Mouse (Mus musculus): ENCODE results near the gene Foxj2.

The Foxj2 gene

GRCm38 (mm10) chr6:122820071-122820798 is 521 bp downstream of the Foxj2 start:
- peak in 1 of 2 experiments; percentile 48 for DNase-seq

- DNase-seq, result peak in 1 of 2 experiments; percentile 27
Measured at GRCm38 (mm10) chr6:122820799-122821650, 1.3 kb downstream of the Foxj2 start.

- DNase-seq, result peak in 1 of 2 experiments; percentile 10
Measured at GRCm38 (mm10) chr6:122821822-122822221, 2.1 kb downstream of the Foxj2 start.

GRCm38 (mm10) chr6:122824086-122824485 is 4.4 kb downstream of the Foxj2 start:
- peak; percentile 55 to 68 for DNase-seq

- DNase-seq, result peak in 1 of 2 experiments; percentile 10
Measured at GRCm38 (mm10) chr6:122825166-122825565, 5.5 kb downstream of the Foxj2 start.

- peak; percentile 79 to 84 for DNase-seq
Measured at GRCm38 (mm10) chr6:122825923-122826742, 6.4 kb downstream of the Foxj2 start.

GRCm38 (mm10) chr6:122828086-122828485 is 8.4 kb downstream of the Foxj2 start:
- peak; percentile 31 to 61 for DNase-seq

GRCm38 (mm10) chr6:122832880-122833279 is 13.2 kb downstream of the Foxj2 start:
- DNase-seq, result no peak

GRCm38 (mm10) chr6:122834365-122834764 is 14.7 kb downstream of the Foxj2 start:
- DNase-seq, result peak; percentile 16 to 53

GRCm38 (mm10) chr6:122836974-122837373 is 17.3 kb downstream of the Foxj2 start:
- no peak for DNase-seq

- no peak for DNase-seq
Measured at GRCm38 (mm10) chr6:122837539-122837938, 17.8 kb downstream of the Foxj2 start.

- no peak for DNase-seq
Measured at GRCm38 (mm10) chr6:122843759-122844158, 24.0 kb downstream of the Foxj2 start.

GRCm38 (mm10) chr6:122852696-122853095 is 33.0 kb downstream of the Foxj2 start:
- no peak for DNase-seq

- no peak for DNase-seq
Measured at GRCm38 (mm10) chr6:122854552-122854951, 34.8 kb downstream of the Foxj2 start.

- DNase-seq, result no peak
Measured at GRCm38 (mm10) chr6:122855955-122856354, 36.2 kb downstream of the Foxj2 start, which contains the start of gene C3ar1. Gene C3ar1 (minus strand): TSS chr6:122856161.

GRCm38 (mm10) chr6:122862434-122862833 is 42.7 kb downstream of the Foxj2 start:
- no peak for DNase-seq

GRCm38 (mm10) chr6:122862871-122863270 is 43.2 kb downstream of the Foxj2 start:
- no peak for DNase-seq

- no peak for DNase-seq
Measured at GRCm38 (mm10) chr6:122867914-122868313, 48.2 kb downstream of the Foxj2 start.

GRCm38 (mm10) chr6:122869846-122870245 is 50.1 kb downstream of the Foxj2 start:
- no peak for DNase-seq

GRCm38 (mm10) chr6:122872800-122873199 is 53.1 kb downstream of the Foxj2 start:
- DNase-seq, result no peak

- peak; percentile 98 to 99 for DNase-seq
Measured at GRCm38 (mm10) chr6:122873871-122874719, 54.4 kb downstream of the Foxj2 start, which contains the start of gene Necap1. Gene Necap1 (plus strand): TSS chr6:122874474.
